Mouse (Mus musculus): ENCODE measurements around the gene Kank3.
A peak's percentile ranks its signal among the peaks of the same experiment; 100 is the strongest.
"Not testable (repeated sequence)": the region's sequence is repeated elsewhere in the genome, so short reads cannot be mapped to it uniquely, and the experiment has no call there.

Gene Kank3

DNA sequence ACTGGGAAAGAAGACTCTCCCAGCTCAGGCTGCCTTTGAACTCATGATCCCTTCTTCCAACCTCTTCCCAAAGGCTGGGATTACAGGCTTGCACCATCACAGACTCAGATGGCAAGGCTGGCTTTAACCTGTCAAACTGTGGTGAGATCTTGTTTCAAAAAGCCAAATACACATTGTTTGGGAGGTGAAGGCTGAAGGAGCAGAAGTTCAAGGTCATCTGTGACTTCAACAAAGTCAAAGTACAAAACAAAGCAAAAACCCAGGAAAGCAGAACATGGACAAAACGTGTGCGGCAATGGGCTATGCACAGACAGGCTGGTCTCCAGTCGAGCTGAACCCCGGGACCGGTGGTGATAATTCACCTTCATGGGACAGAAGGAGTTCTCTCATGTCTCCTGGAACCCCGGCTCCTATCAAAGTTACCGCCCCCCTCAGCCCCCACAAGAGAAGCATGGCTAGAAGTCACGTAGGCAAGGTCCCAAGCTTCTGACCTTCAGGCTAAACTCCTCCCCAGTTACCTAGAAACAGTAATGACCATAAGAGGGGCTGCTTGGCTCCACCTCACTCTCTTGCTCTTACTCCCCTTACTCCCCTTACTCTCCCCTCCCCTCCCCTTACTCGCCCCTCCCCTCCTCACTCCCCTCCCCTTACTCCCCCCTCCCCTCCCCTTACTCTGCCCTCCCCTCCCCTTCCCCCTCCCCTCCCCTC is 3.0 kb upstream of the Kank3 start:
- no peak for DNase-seq (ENCODE audit: low read depth)

- no peak for DNase-seq (ENCODE audit: low read depth)
Observed at GRCm38 (mm10) chr17:33808192-33808591, 2.1 kb upstream of the Kank3 start.

DNA sequence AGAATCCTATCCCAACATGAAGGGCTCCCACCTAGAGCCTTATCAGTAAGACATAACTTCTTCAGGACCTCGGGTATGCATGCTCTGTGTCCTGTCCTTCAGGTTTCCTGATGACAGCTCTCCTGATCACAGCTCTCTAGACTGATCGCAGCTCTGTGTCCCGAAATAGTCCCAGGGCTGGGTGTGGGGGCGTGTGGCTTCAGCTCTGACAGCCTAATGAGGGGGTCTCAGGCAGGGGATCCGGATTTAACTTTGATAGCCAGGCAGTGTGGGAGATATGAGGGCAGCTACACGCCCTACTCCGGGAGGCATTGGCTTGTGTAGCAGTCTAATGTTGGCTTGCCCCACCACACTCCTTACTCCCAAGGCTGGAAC is 810 bp downstream of the Kank3 start:
- no peak for DNase-seq (ENCODE audit: low read depth)

- peak; percentile 58 for DNase-seq (ENCODE audit: low read depth)
Observed at GRCm38 (mm10) chr17:33812475-33812874, 2.2 kb downstream of the Kank3 start.

DNA sequence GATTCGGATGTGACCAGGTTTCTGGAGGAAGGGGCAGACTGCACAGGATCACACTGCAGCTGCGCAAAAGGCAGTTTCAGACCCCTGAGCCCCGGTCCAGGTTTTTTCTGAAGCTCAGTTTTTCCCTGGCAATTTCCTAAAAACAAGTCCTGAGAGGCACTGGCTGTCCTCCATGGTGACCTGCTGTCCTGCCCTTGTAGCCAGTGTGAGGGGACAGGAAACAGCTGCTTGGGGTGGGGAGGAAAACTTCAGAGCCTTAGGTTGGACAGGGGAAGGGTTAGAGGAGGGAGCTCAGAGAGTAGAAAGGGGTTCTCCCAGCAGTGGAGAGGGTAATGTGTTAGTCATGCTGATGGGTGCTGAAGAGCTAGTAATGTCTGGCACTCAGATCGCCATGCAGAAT is 2.7 kb downstream of the Kank3 start:
- peak; percentile 50 for DNase-seq (ENCODE audit: low read depth)

- DNase-seq (ENCODE audit: low read depth), result peak; percentile 57
Observed at GRCm38 (mm10) chr17:33815399-33815798, 5.1 kb downstream of the Kank3 start.

- no peak for DNase-seq (ENCODE audit: low read depth)
Observed at GRCm38 (mm10) chr17:33816612-33817011, 6.3 kb downstream of the Kank3 start.

GRCm38 (mm10) chr17:33817184-33817968 is 7.1 kb downstream of the Kank3 start:
- DNase-seq (ENCODE audit: low read depth), result peak; percentile 99

GRCm38 (mm10) chr17:33817969-33818643 is 7.8 kb downstream of the Kank3 start:
- DNase-seq (ENCODE audit: low read depth), result no peak

GRCm38 (mm10) chr17:33822436-33822959 is 12.2 kb downstream of the Kank3 start:
- DNase-seq (ENCODE audit: low read depth), result peak; percentile 64

- not testable (repeated sequence) for DNase-seq (ENCODE audit: low read depth)
Observed at GRCm38 (mm10) chr17:33823171-33823570, 12.9 kb downstream of the Kank3 start.

- peak; percentile 99 for DNase-seq (ENCODE audit: low read depth)
Observed at GRCm38 (mm10) chr17:33824084-33824996, 14.0 kb downstream of the Kank3 start, which contains the start of the genes Rps28 and Ndufa7. Rps28 (minus strand) TSS chr17:33824562. Ndufa7 (plus strand) TSS chr17:33824572.

DNA sequence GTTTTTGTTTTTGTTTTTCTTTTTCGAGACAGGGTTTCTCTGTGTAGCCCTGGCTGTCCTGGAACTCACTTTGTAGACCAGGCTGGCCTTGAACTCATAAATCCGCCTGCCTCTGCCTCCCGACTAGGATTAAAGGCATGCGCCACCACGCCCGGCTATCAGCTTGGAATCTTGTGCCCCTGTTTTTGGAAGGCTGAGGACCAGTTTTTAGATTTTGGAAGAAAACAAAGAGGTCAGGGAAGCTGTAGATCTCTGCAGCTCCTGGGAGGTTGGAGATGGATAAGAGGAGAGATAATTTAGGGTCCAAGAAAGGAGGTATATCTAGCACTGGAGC is 14.6 kb downstream of the Kank3 start:
- DNase-seq (ENCODE audit: low read depth), result not testable (repeated sequence)

GRCm38 (mm10) chr17:33825462-33825861 is 15.1 kb downstream of the Kank3 start:
- DNase-seq (ENCODE audit: low read depth), result no peak

DNA sequence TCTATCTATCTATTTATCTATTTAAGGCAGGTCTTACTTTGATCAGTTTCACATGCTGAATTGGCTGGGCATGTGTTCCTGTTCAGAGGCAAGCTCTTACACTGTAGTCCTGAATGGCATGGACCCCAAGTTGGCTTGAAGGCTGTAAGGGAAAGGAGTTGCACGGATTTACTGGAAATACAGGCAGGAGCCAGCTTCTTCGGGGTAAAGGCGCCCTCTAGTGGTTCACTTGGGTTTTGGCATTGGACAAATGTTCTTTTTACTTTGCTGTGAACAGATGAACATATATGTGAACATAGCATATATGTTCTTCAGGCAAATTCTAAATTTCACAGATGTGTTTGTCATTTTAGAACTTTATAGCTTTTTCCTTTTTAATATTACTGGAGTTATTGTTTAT is 16.5 kb downstream of the Kank3 start:
- peak; percentile 91 for DNase-seq (ENCODE audit: low read depth)

- no peak for DNase-seq (ENCODE audit: low read depth)
Observed at GRCm38 (mm10) chr17:33828892-33829291, 18.6 kb downstream of the Kank3 start.

DNA sequence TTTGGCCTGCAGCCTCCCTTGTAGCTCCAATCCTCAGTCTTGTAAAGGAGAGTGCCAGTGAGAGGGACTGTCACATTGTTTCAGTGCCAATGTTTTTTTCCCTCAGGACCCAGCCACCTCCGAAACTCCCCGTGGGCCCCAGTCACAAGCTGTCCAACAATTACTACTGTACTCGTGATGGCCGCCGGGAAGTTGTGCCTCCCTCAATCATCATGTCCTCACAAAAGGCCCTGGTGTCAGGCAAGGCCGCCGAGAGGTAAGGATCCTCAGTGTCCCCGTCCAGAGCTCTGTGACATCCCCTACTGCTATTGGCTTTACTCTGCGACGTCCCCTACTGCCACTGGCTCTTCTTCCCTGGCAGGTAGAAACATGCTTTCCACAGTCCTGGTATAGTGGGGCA is 19.2 kb downstream of the Kank3 start:
- no peak for DNase-seq (ENCODE audit: low read depth)

DNA sequence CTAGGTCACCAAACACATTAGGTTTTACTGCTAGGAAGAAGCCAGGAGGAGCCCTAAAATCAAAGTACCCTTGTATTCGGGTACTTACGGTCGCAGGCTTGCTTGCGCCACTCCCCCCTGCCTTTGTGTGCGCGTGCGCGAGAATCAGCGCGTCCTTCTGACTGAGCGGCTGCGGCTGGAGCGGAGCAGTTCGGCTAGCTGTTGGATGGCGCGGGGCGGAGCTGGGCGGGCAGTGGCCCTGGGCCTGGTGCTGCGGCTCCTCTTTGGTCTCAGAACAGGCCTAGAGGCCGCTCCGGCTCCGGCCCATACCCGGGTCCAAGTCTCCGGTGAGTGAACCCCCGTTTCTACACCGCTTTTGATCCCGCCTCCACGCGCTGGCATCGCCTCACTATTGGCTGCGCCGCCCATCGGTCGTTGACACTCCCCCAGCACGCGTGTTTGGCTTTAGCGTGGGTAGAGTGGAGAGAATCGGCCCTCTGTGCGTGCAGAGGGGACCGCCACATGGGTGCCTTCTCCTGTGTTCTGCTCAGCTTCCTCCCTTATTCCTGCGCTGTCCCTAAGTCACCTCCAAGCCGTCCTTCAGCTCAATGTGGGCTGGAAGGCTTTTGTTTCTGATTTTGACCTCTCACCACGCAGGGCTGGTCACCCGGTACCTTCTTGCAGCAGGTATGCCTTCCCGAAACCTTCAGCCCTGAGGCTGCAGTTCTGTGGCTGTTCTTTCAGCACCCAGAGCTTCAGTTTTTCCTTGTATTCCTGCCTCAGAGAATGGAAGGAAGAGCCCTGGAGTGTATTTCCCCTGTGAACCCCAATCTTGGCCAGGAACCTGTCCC is 32.9 kb downstream of the Kank3 start, which contains the start of gene Cd320:
Gene Cd320, plus strand, starts transcription at position 126 of the 830 bp plus-strand sequence.
- DNase-seq (ENCODE audit: low read depth), result peak; percentile 97

DNA sequence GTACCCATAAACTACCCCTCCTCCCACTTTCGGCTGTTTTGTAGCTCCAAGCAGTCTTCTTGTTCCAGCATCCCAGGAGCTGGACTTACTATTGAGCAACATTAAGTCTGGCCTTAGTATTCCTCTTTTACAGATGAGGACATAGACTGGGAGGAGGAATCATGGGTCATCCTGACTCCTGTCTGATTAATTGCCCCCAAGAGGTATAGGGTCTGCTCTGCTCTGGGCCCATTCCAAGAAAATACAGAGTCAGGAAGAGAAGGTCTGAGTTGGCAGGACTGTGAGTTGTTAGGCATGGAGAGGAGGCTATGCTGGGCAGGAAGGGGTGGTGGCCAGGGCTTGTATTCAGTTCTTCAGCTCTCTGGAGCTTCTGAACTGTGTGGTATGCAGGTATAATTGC is 33.9 kb downstream of the Kank3 start:
- DNase-seq (ENCODE audit: low read depth), result peak; percentile 61

DNA sequence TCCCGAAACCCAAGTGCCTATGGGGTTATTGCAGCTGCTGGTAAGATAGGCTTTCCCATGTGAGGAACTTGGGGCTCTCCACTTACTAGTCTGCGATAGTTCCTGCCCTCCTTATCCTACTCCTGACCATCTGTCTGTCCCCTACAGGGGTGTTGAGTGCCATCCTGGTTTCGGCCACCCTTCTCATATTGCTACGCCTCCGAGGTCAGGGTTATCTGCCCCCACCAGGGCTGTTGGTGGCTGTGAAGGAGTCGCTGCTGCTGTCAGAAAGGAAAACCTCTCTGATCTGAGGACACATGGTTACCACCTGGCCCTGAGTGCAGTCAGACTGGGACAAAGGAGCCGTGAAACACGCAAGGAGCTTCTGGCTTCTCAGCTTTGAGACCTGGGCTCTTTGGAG is 37.8 kb downstream of the Kank3 start:
- DNase-seq (ENCODE audit: low read depth), result no peak

DNA sequence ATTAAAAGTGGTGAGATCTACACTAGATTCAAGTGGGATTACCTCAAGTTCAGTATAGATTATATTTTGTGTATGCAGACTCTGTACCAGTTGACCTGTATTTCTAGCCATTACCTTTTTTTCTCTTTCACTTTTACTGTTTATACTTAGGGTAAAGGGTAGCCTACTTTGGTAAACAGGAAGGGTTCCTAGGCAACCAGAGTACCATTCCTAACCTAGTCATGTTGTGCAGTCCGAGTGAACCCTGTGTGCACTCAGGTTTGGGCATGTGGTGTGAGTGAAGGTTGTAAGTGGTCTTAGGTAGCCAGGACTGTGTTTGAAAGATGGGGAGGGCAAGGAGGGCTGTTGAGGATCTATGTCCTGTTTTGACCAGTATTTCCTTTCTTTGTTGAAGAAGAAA is 41.0 kb downstream of the Kank3 start:
- DNase-seq (ENCODE audit: low read depth), result no peak
